Mouse (Mus musculus): Measurements from ENCODE around the gene Lrp8. TPM values are rescaled to one million over a fixed set of nuclear protein-coding genes. Genes with fewer than 3 reads are reported as not detected.

Gene Lrp8
- 8.3 and 13.5 TPM in 2 replicates for total RNA-seq (2012; rRNA removed)

GRCm38 (mm10) chr4:107802185-107802449 lies at the start of gene Lrp8:
Gene Lrp8, plus strand, starts transcription at chr4:107802261.
- in situ Hi-C loops (cut with MboI; ENCODE audit: low sequenced_read_pairs in 2 of 2, unreplicated experiment in 2 of 2) = no loop called here
- no peak for TF ChIP-seq ZNF384 (IDR thresholded peaks at IDR 0.05; ENCODE audit: low read depth, low read length)
- no peak for TF ChIP-seq ZC3H11A (IDR thresholded peaks at IDR 0.05; ENCODE audit: borderline replicate concordance, low read depth, low read length)
- no peak for TF ChIP-seq CHD2 (IDR thresholded peaks at IDR 0.05; ENCODE audit: low read depth, low read length)
- no peak for TF ChIP-seq HCFC1 (IDR thresholded peaks at IDR 0.05; ENCODE audit: borderline replicate concordance, insufficient read depth, low read length)
- TF ChIP-seq MAFK (IDR thresholded peaks at IDR 0.05; ENCODE audit: insufficient read depth, low read depth, low read length) = no peak
- H3K4me1 ChIP-seq (ENCODE audit: control insufficient read depth in 2 of 2, insufficient read depth in 2 of 2, low read length in 2 of 2, poor library complexity in 1 of 2) = peaks cover 0 to 13% of the 10 kb centered on the region in 2 experiments; a peak in 1 of 4 replicates

GRCm38 (mm10) chr4:107756222-107756621 lies 45.8 kb upstream of the Lrp8 start:
- TF ChIP-seq ZNF384 (IDR thresholded peaks at IDR 0.05; ENCODE audit: low read depth, low read length) = no peak
- in situ Hi-C loops (cut with MboI; ENCODE audit: low sequenced_read_pairs in 2 of 2, unreplicated experiment in 2 of 2) = no loop called here
- Histone ChIP-seq H3K4me1 (ENCODE audit: control insufficient read depth in 2 of 2, insufficient read depth in 2 of 2, low read length in 2 of 2, poor library complexity in 1 of 2) (peaks cover 0 to 7% of the 10 kb centered on the region in 2 experiments; a peak in 1 of 4 replicates), H3K9me3 (ENCODE audit: control insufficient read depth, insufficient read depth, low read depth, low read length) (no peaks in the 10 kb centered on the region), H3K4me3 (ENCODE audit: insufficient read depth in 1 of 2, low read depth in 1 of 2, low read length in 2 of 2, poor library complexity in 1 of 2, severe bottlenecking in 1 of 2) (no peak overlapping the region), H3K9ac (ENCODE audit: insufficient read depth, low read depth, low read length, poor library complexity, severe bottlenecking) (no peak overlapping the region), H3K36me3 (ENCODE audit: control insufficient read depth, insufficient read depth, low read length, poor library complexity, severe bottlenecking) (no peaks in the 10 kb centered on the region), H3K27ac (ENCODE audit: insufficient read depth, low read depth, low read length, poor library complexity, severe bottlenecking) (no peak overlapping the region)
- DNase-seq (ENCODE audit: low read depth, low spot score) = no peak

More at GRCm38 (mm10) chr4:107802185-107802449, at the start of gene Lrp8:
- no peak for DNase-seq (ENCODE audit: low read depth, low spot score)
- Histone ChIP-seq H3K9me3 (ENCODE audit: control insufficient read depth, insufficient read depth, low read depth, low read length) (no peaks in the 10 kb centered on the region), H3K4me3 (ENCODE audit: insufficient read depth in 1 of 2, low read depth in 1 of 2, low read length in 2 of 2, poor library complexity in 1 of 2, severe bottlenecking in 1 of 2) (peak within 1 kb of the TSS; percentile 79 to 84), H3K36me3 (ENCODE audit: control insufficient read depth, insufficient read depth, low read length, poor library complexity, severe bottlenecking) (no peaks in the 10 kb centered on the region), H3K9ac (ENCODE audit: insufficient read depth, low read depth, low read length, poor library complexity, severe bottlenecking) (peak within 1 kb of the TSS; percentile 44), H3K27ac (ENCODE audit: insufficient read depth, low read depth, low read length, poor library complexity, severe bottlenecking) (no peak within 1 kb of the TSS)

- no peak overlapping the region for H3K27ac ChIP-seq (ENCODE audit: insufficient read depth, low read depth, low read length, poor library complexity, severe bottlenecking)
- DNase-seq (ENCODE audit: low read depth, low spot score) = no peak
- in situ Hi-C loops (cut with MboI; ENCODE audit: low sequenced_read_pairs in 2 of 2, unreplicated experiment in 2 of 2) = no loop called here
- H3K36me3 ChIP-seq (ENCODE audit: control insufficient read depth, insufficient read depth, low read length, poor library complexity, severe bottlenecking) = no peaks in the 10 kb centered on the region
- H3K9ac ChIP-seq (ENCODE audit: insufficient read depth, low read depth, low read length, poor library complexity, severe bottlenecking) = no peak overlapping the region
- peaks cover 0 to 7% of the 10 kb centered on the region in 2 experiments; a peak in 1 of 4 replicates for H3K4me1 ChIP-seq (ENCODE audit: control insufficient read depth in 2 of 2, insufficient read depth in 2 of 2, low read length in 2 of 2, poor library complexity in 1 of 2)
- H3K4me3 ChIP-seq (ENCODE audit: insufficient read depth in 1 of 2, low read depth in 1 of 2, low read length in 2 of 2, poor library complexity in 1 of 2, severe bottlenecking in 1 of 2) = no peak overlapping the region
- no peaks in the 10 kb centered on the region for H3K9me3 ChIP-seq (ENCODE audit: control insufficient read depth, insufficient read depth, low read depth, low read length)
- no peak for TF ChIP-seq MAFK (IDR thresholded peaks at IDR 0.05; ENCODE audit: insufficient read depth, low read depth, low read length)
- no peak for TF ChIP-seq HCFC1 (IDR thresholded peaks at IDR 0.05; ENCODE audit: borderline replicate concordance, insufficient read depth, low read length)
- TF ChIP-seq ZNF384 (IDR thresholded peaks at IDR 0.05; ENCODE audit: low read depth, low read length) = no peak
Observed at GRCm38 (mm10) chr4:107757487-107758470, 44.3 kb upstream of the Lrp8 start.

GRCm38 (mm10) chr4:107758938-107759337 lies 43.1 kb upstream of the Lrp8 start:
- peaks cover 0 to 7% of the 10 kb centered on the region in 2 experiments; a peak in 1 of 4 replicates for H3K4me1 ChIP-seq (ENCODE audit: control insufficient read depth in 2 of 2, insufficient read depth in 2 of 2, low read length in 2 of 2, poor library complexity in 1 of 2)
- in situ Hi-C loops (cut with MboI; ENCODE audit: low sequenced_read_pairs in 2 of 2, unreplicated experiment in 2 of 2) = no loop called here
- no peak for DNase-seq (ENCODE audit: low read depth, low spot score)
- no peaks in the 10 kb centered on the region for H3K36me3 ChIP-seq (ENCODE audit: control insufficient read depth, insufficient read depth, low read length, poor library complexity, severe bottlenecking)
- TF ChIP-seq HCFC1 (IDR thresholded peaks at IDR 0.05; ENCODE audit: borderline replicate concordance, insufficient read depth, low read length) (no peak), ZNF384 (IDR thresholded peaks at IDR 0.05; ENCODE audit: low read depth, low read length) (no peak), CHD2 (IDR thresholded peaks at IDR 0.05; ENCODE audit: low read depth, low read length) (no peak), ZC3H11A (IDR thresholded peaks at IDR 0.05; ENCODE audit: borderline replicate concordance, low read depth, low read length) (no peak), MAFK (IDR thresholded peaks at IDR 0.05; ENCODE audit: insufficient read depth, low read depth, low read length) (no peak)
- no peak overlapping the region for H3K4me3 ChIP-seq (ENCODE audit: insufficient read depth in 1 of 2, low read depth in 1 of 2, low read length in 2 of 2, poor library complexity in 1 of 2, severe bottlenecking in 1 of 2)
- no peaks in the 10 kb centered on the region for H3K9me3 ChIP-seq (ENCODE audit: control insufficient read depth, insufficient read depth, low read depth, low read length)
- H3K9ac ChIP-seq (ENCODE audit: insufficient read depth, low read depth, low read length, poor library complexity, severe bottlenecking) = no peak overlapping the region
- no peak overlapping the region for H3K27ac ChIP-seq (ENCODE audit: insufficient read depth, low read depth, low read length, poor library complexity, severe bottlenecking)
